36 mouse cellular contexts compared by ENCODE assay signal in the genomic region with DNA sequence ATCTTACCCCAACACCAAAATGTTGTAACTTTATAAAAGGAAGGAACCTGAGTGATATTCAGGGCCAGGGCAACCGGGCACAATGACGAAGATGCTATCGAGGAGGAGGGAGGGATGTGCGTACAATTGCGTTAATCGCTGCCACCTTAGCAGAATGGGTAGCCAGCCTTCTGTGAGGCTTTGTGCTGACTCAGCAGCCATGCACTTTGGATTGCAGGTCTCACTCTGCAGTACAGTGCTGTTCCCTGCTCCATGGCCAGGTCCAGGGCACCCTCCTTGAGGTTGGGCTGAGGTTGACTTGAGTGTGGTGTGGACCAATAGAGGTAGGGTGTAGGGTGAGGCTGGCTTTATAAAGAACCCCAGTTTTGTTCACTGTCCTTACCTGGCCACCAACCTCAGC. TPM values are rescaled to one million over a fixed set of nuclear protein-coding genes. Genes with fewer than 3 reads are reported as not detected.
A peak's percentile ranks its signal among the peaks of the same experiment; 100 is the strongest.
DNase-seq lines count a peak whose midpoint lies in the region; ATAC-seq and TF ChIP-seq lines count a peak whose summit lies in the region.
"Had no signal": no experiment of that assay in that cellular context is flagged by ENCODE, and none has a peak within 500 bp of the region (broad histone marks: within the 10 kb centered on the region; RNA-seq: fewer than 3 reads in every experiment).

No protein-coding gene starts in this region.

- no peaks in the 10 kb centered on the region for H3K27me3 ChIP-seq in heart, adult 2 months (ENCODE audit: control insufficient read depth, insufficient read depth, low read length)
- peaks cover 2% of the 10 kb centered on the region; the same call in 1 of the 2 replicates for H3K27me3 ChIP-seq in heart, embryonic 16.5 days (ENCODE audit: control insufficient read depth, insufficient read depth, low read length)

- H3K79me2 ChIP-seq in heart, adult 2 months (replicated peaks; ENCODE audit: control insufficient read depth, insufficient read depth, low read length), result no peaks in the 10 kb centered on the region

- TF ChIP-seq POLR2A in heart, adult 2 months (IDR thresholded peaks at IDR 0.05; ENCODE audit: insufficient read depth, low read depth, low read length), result peak; percentile 67

- H3K9ac ChIP-seq in heart, adult 2 months (ENCODE audit: low read depth, low read length), result peak overlapping the region; percentile 51
- no peak overlapping the region for H3K9ac ChIP-seq in ES-E14 (ENCODE audit: insufficient read depth, low read depth, low read length, poor library complexity, severe bottlenecking)
- H3K9ac ChIP-seq in heart, embryonic 16.5 days (ENCODE audit: low read length), result peak overlapping the region; percentile 71
- H3K9ac ChIP-seq: forebrain, postnatal 0 days; intestine, embryonic 15.5 days; liver, embryonic 12.5 days; liver, postnatal 0 days; midbrain, embryonic 13.5 days; neural tube, embryonic 15.5 days had no signal

- H3K27ac ChIP-seq in heart, adult 2 months, result peak overlapping the region; percentile 88
- H3K27ac ChIP-seq in ES-E14 (ENCODE audit: insufficient read depth, low read depth, low read length, poor library complexity, severe bottlenecking), result no peak overlapping the region
- H3K27ac ChIP-seq in heart, embryonic 16.5 days (ENCODE audit: low read length), result peak overlapping the region; percentile 94
- no peak overlapping the region for H3K27ac ChIP-seq in left cerebral cortex, adult 2 months
- H3K27ac ChIP-seq: hindbrain, embryonic 10.5 days; hindbrain, postnatal 0 days; intestine, embryonic 15.5 days; kidney, postnatal 0 days; liver, embryonic 12.5 days; midbrain, embryonic 13.5 days; neural tube, embryonic 15.5 days had no signal

- H3K4me3 ChIP-seq in heart, adult 2 months, result no peak overlapping the region; the same call in 1 of the 2 replicates
- H3K4me3 ChIP-seq in ES-E14 (ENCODE audit: insufficient read depth in 1 of 2, low read depth in 1 of 2, low read length in 2 of 2, poor library complexity in 1 of 2, severe bottlenecking in 1 of 2), result no peak overlapping the region
- peak overlapping the region; percentile 40 for H3K4me3 ChIP-seq in heart, embryonic 16.5 days (ENCODE audit: low read length)
- no peak overlapping the region for H3K4me3 ChIP-seq in left cerebral cortex, adult 2 months
- H3K4me3 ChIP-seq: erythroblast, embryonic 14.5 days; hindbrain, embryonic 10.5 days; intestine, embryonic 15.5 days; liver, embryonic 12.5 days; midbrain, embryonic 13.5 days; neural tube, embryonic 15.5 days had no signal

- no peaks in the 10 kb centered on the region for H3K9me3 ChIP-seq in ES-E14 (ENCODE audit: control insufficient read depth, insufficient read depth, low read depth, low read length)
- no peaks in the 10 kb centered on the region for H3K9me3 ChIP-seq in heart, embryonic 16.5 days (replicated peaks; ENCODE audit: control insufficient read depth, low read length)
- H3K9me3 ChIP-seq: hindbrain, embryonic 10.5 days; intestine, embryonic 15.5 days; liver, embryonic 12.5 days; midbrain, embryonic 13.5 days; neural tube, embryonic 15.5 days had no signal

- peaks cover 4% of the 10 kb centered on the region for H3K36me3 ChIP-seq in heart, adult 2 months (ENCODE audit: control insufficient read depth, insufficient read depth, low read length)
- H3K36me3 ChIP-seq in ES-E14 (ENCODE audit: control insufficient read depth, insufficient read depth, low read length, poor library complexity, severe bottlenecking), result no peaks in the 10 kb centered on the region
- 0 out of 2 replicates have a peak, but pooled peaks cover 4% of the 10 kb centered on the region for H3K36me3 ChIP-seq in heart, embryonic 16.5 days (ENCODE audit: control insufficient read depth, insufficient read depth)
- H3K36me3 ChIP-seq: hindbrain, embryonic 10.5 days; intestine, embryonic 15.5 days; liver, embryonic 12.5 days; midbrain, embryonic 13.5 days; neural tube, embryonic 15.5 days had no signal

- no peak for TF ChIP-seq CTCF in heart, adult 2 months (IDR thresholded peaks at IDR 0.05)
- TF ChIP-seq CTCF in left cerebral cortex, adult 2 months (IDR thresholded peaks at IDR 0.05), result no peak

- intact Hi-C loops in heart, adult 2 months (cut with DNase I), result no loop called here
- intact Hi-C loops in left cerebral cortex, adult 2 months (cut with DNase I), result no loop called here

- peak overlapping the region; percentile 88 for H3K4me2 ChIP-seq in heart, embryonic 16.5 days (ENCODE audit: low read depth, low read length)
- H3K4me2 ChIP-seq: intestine, embryonic 15.5 days; liver, embryonic 12.5 days; midbrain, embryonic 13.5 days; neural tube, embryonic 15.5 days had no signal

- peaks cover 6% of the 10 kb centered on the region for H3K4me1 ChIP-seq in heart, adult 2 months (ENCODE audit: control insufficient read depth, insufficient read depth, low read length)
- no peaks in the 10 kb centered on the region for H3K4me1 ChIP-seq in ES-E14 (ENCODE audit: control insufficient read depth in 2 of 2, insufficient read depth in 2 of 2, low read length in 2 of 2, poor library complexity in 1 of 2)
- peaks cover 39% of the 10 kb centered on the region for H3K4me1 ChIP-seq in heart, embryonic 16.5 days (ENCODE audit: control insufficient read depth, insufficient read depth, low read length)
- H3K4me1 ChIP-seq: intestine, embryonic 15.5 days; liver, embryonic 12.5 days; neural tube, embryonic 15.5 days had no signal

- WGBS in heart, adult 2 months, result 73% methylated on average over 6 of the region's 6 CpGs
- 57% methylated on average over 6 of the region's 6 CpGs for WGBS in heart, embryonic 16.5 days

- TF ChIP-seq EP300 in heart, adult 2 months (IDR thresholded peaks at IDR 0.05; ENCODE audit: insufficient read depth, low read depth, low read length), result peak; percentile 36; the same call in 1 of the 2 replicates

- in situ Hi-C loops in ES-E14 (cut with MboI; ENCODE audit: low sequenced_read_pairs in 2 of 2, unreplicated experiment in 2 of 2), result no loop called here

- no peak for DNase-seq in heart, adult 2 months
- DNase-seq in heart, adult 8-10 months (ENCODE audit: low spot score), result no peak
- DNase-seq in ES-E14 (ENCODE audit: low read depth, low spot score), result no peak
- DNase-seq in skeletal muscle tissue, adult 2 months (ENCODE audit: low read depth, low spot score), result peak; percentile 77
- DNase-seq in adrenal gland, postnatal 14 days, result no peak
- no peak for DNase-seq in left cerebral cortex, adult 2 months (ENCODE audit: extremely low spot score in 1 of 2, low spot score in 2 of 2)
- DNase-seq: adrenal gland, postnatal 36 days; cerebellum, adult 18-20 months; cerebellum, postnatal 10 days; forebrain, postnatal 0 days; kidney, adult 2 months; kidney, postnatal 4 days; left cerebral cortex, postnatal 4 days; liver, postnatal 0 days; lung, postnatal 36 days; right cerebral cortex, postnatal 25 days; spleen, adult 18-20 months; thymus, adult 18-20 months; thymus, postnatal 25 days had no signal

- ATAC-seq in heart, embryonic 16.5 days (replicated peaks; ENCODE audit: extremely low read depth, insufficient read depth, low FRiP score), result no peak
- ATAC-seq: forebrain, postnatal 0 days; hindbrain, postnatal 0 days; intestine, embryonic 15.5 days; liver, embryonic 12.5 days; liver, postnatal 0 days; midbrain, embryonic 13.5 days had no signal

TF ChIP-seq in ES-E14, 5 proteins besides CTCF, POLR2A, EP300 and RAD21:
- TF ChIP-seq ZNF384 (IDR thresholded peaks at IDR 0.05; ENCODE audit: low read depth, low read length), result no peak
- no peak for TF ChIP-seq ZC3H11A (IDR thresholded peaks at IDR 0.05; ENCODE audit: borderline replicate concordance, low read depth, low read length)
- TF ChIP-seq MAFK (IDR thresholded peaks at IDR 0.05; ENCODE audit: insufficient read depth, low read depth, low read length), result peak; percentile 84

RNA-seq across cellular contexts. Expression of a gene that starts 57.8 kb away (rescaled TPM):
- total RNA-seq in heart, adult 2 months (2021), result under 1 TPM; 0.63 to 0.89 TPM
- 1.1 TPM in 2 replicates for polyA plus RNA-seq in heart, adult 2 months (2012; rRNA removed)
- total RNA-seq in heart, adult 8-10 months (2022), result 1 to 10 TPM in 1 of 4 experiments, under 1 TPM in 3; 0.68 to 1.2 (median 0.80) TPM
- 0.04 and 0.11 TPM in 2 replicates for total RNA-seq in ES-E14 (2012; rRNA removed)
- 3.9 and 5.7 TPM in 2 replicates for polyA plus RNA-seq in heart, embryonic 16.5 days (2015; fragmentation: Nextera tagmentation; extraction: Ambion mirVana)
- 0.15 and 0.26 TPM in 2 replicates for total RNA-seq in adrenal gland, postnatal 14 days (2021)
- total RNA-seq in left cerebral cortex, adult 2 months (2021), result not detected
- total RNA-seq: common myeloid progenitor, adult 5-6 weeks; forebrain, postnatal 0 days; gastrocnemius, postnatal 10 days; granulocyte monocyte progenitor cell, adult 5-6 weeks; hindbrain, postnatal 0 days; layer of hippocampus, adult 8-10 months; layer of hippocampus, postnatal 25 days; left cerebral cortex, postnatal 4 days; megakaryocyte, adult 5-6 weeks; monocyte, adult 5-6 weeks had no signal
- polyA plus RNA-seq: embryonic facial prominence, embryonic 14.5 days; erythroblast, embryonic 14.5 days; forebrain, postnatal 0 days; hindbrain, postnatal 0 days; midbrain, embryonic 13.5 days had no signal

Comparison
In these comparisons a context has a peak if more than half of its experiments do, and no peak if none do; other contexts are left out.
1. H3K27ac ChIP-seq: peak in heart, adult 2 months (single experiment) and heart, embryonic 16.5 days (single experiment); none in ES-E14 (single experiment) and left cerebral cortex, adult 2 months (single experiment).